Comparison of ENCODE assay signal across 8 mouse cellular contexts in genomic region chr17:29887271-29887880, GRCm38 (mm10).
DNase-seq lines count a peak whose midpoint lies in the region; ATAC-seq and TF ChIP-seq lines count a peak whose summit lies in the region.

No protein-coding gene starts in this region.

- no peaks in the 10 kb centered on the region for H3K9me3 ChIP-seq in intestine, postnatal 0 days (ENCODE audit: control insufficient read depth)

- no peak overlapping the region for H3K27ac ChIP-seq in intestine, postnatal 0 days (ENCODE audit: low read depth, low read length)
- H3K27ac ChIP-seq in small intestine, adult 2 months (ENCODE audit: insufficient read depth, low read depth, low read length) = no peak overlapping the region

- H3K27me3 ChIP-seq in intestine, postnatal 0 days (replicated peaks; ENCODE audit: control insufficient read depth, insufficient read depth, low read length) = peaks cover 78% of the 10 kb centered on the region
- peaks cover 62% of the 10 kb centered on the region for H3K27me3 ChIP-seq in small intestine, adult 2 months (ENCODE audit: control insufficient read depth, insufficient read depth, low read length)

- peaks cover 7% of the 10 kb centered on the region for H3K4me1 ChIP-seq in intestine, postnatal 0 days (replicated peaks; ENCODE audit: control insufficient read depth, insufficient read depth, low read length)
- peaks cover 12% of the 10 kb centered on the region for H3K4me1 ChIP-seq in small intestine, adult 2 months (ENCODE audit: control insufficient read depth, insufficient read depth, insufficient read length, low read length)

- peak; percentile 29 for DNase-seq in right cerebral cortex, postnatal 14 days
- DNase-seq in right cerebral cortex, postnatal 10 days (ENCODE audit: low spot score in 2 of 2) = no peak
- DNase-seq in brain, embryonic 14.5 days (ENCODE audit: low read depth) = peak; percentile 69
- DNase-seq in gastrocnemius, adult 18-20 months (ENCODE audit: low spot score) = peak; percentile 56
- DNase-seq in lung, postnatal 14 days = peak; percentile 50
- no peak for DNase-seq in Muller cell, postnatal 12 days (ENCODE audit: inconsistent ontology term)

- peak overlapping the region; percentile 63 for H3K4me3 ChIP-seq in intestine, postnatal 0 days (ENCODE audit: low read depth, low read length)
- H3K4me3 ChIP-seq in small intestine, adult 2 months (ENCODE audit: low read depth, low read length) = peak overlapping the region; percentile 53

- H3K9ac ChIP-seq in intestine, postnatal 0 days (ENCODE audit: low read depth, low read length) = peak overlapping the region; percentile 45

- no peak for TF ChIP-seq CTCF in brain, embryonic 14.5 days (IDR thresholded peaks at IDR 0.05; ENCODE audit: borderline replicate concordance, extremely low read depth, insufficient read depth, insufficient read length)
- peak; percentile 53 for TF ChIP-seq CTCF in intestine, postnatal 0 days (IDR thresholded peaks at IDR 0.05; ENCODE audit: low read depth)
- TF ChIP-seq CTCF in small intestine, adult 2 months (IDR thresholded peaks at IDR 0.05; ENCODE audit: extremely low read depth, insufficient read length, insufficient replicate concordance, low read depth, low read length) = no peak

- 0 out of 2 replicates have a peak, but pooled peaks have one; percentile 23 for ATAC-seq in intestine, postnatal 0 days

- under 1% methylated on average over 54 of the region's 57 CpGs for WGBS in intestine, postnatal 0 days
- WGBS in small intestine, adult 2 months = 1% methylated on average over 57 of the region's 57 CpGs

- no peaks in the 10 kb centered on the region for H3K36me3 ChIP-seq in intestine, postnatal 0 days (ENCODE audit: control insufficient read depth, insufficient read depth)
- H3K36me3 ChIP-seq in small intestine, adult 2 months (ENCODE audit: control insufficient read depth, insufficient read depth, low read length) = no peaks in the 10 kb centered on the region

- H3K4me2 ChIP-seq in intestine, postnatal 0 days (replicated peaks; ENCODE audit: low read depth) = peak overlapping the region; percentile 100

- no peak for TF ChIP-seq POLR2A in brain, embryonic 14.5 days (IDR thresholded peaks at IDR 0.05; ENCODE audit: borderline replicate concordance, extremely low read depth, insufficient read depth, insufficient read length, poor library complexity, severe bottlenecking)
- no peak for TF ChIP-seq POLR2A in small intestine, adult 2 months (IDR thresholded peaks at IDR 0.05; ENCODE audit: low read depth, low read length)

Comparison
In these comparisons a context has a peak if more than half of its experiments do, and no peak if none do; other contexts are left out.
1. DNase-seq: peak in right cerebral cortex, postnatal 14 days (single experiment), brain, embryonic 14.5 days (single experiment), gastrocnemius, adult 18-20 months (single experiment) and lung, postnatal 14 days (single experiment); none in right cerebral cortex, postnatal 10 days (0 of 2) and Muller cell, postnatal 12 days (single experiment).